In genomic region chr10:7234601-7235000, GRCm38 (mm10) we compare ENCODE assay signal across 14 mouse cellular contexts. TPM values are rescaled to one million over a fixed set of nuclear protein-coding genes. Genes with fewer than 3 reads are reported as not detected.
A peak's percentile ranks its signal among the peaks of the same experiment; 100 is the strongest.
DNase-seq lines count a peak whose midpoint lies in the region; ATAC-seq lines count a peak whose summit lies in the region.
"Had no signal": no experiment of that assay in that cellular context is flagged by ENCODE, and none has a peak within 500 bp of the region (broad histone marks: within the 10 kb centered on the region; RNA-seq: fewer than 3 reads in every experiment).

No protein-coding gene starts in this region.

- no peaks in the 10 kb centered on the region for H3K9me3 ChIP-seq in forebrain, embryonic 16.5 days (ENCODE audit: control insufficient read depth, low read length)
- H3K9me3 ChIP-seq in forebrain, embryonic 12.5 days = no peaks in the 10 kb centered on the region
- H3K9me3 ChIP-seq in kidney, embryonic 16.5 days (ENCODE audit: low read length) = no peaks in the 10 kb centered on the region
- H3K9me3 ChIP-seq in kidney, embryonic 15.5 days (replicated peaks) = no peaks in the 10 kb centered on the region

- no peak overlapping the region for H3K27ac ChIP-seq in forebrain, embryonic 16.5 days (ENCODE audit: low read length)
- no peak overlapping the region for H3K27ac ChIP-seq in forebrain, embryonic 12.5 days
- H3K27ac ChIP-seq in kidney, embryonic 16.5 days (ENCODE audit: low read length) = no peak overlapping the region
- H3K27ac ChIP-seq in kidney, embryonic 15.5 days = no peak overlapping the region
- H3K27ac ChIP-seq: kidney, postnatal 0 days; macrophage had no signal

- H3K36me3 ChIP-seq in forebrain, embryonic 16.5 days (ENCODE audit: control insufficient read depth, insufficient read depth) = no peaks in the 10 kb centered on the region
- H3K36me3 ChIP-seq in forebrain, embryonic 12.5 days (replicated peaks) = no peaks in the 10 kb centered on the region
- no peaks in the 10 kb centered on the region for H3K36me3 ChIP-seq in kidney, embryonic 16.5 days (ENCODE audit: insufficient read depth, low read length)
- no peaks in the 10 kb centered on the region for H3K36me3 ChIP-seq in kidney, embryonic 15.5 days

- H3K9ac ChIP-seq in forebrain, embryonic 16.5 days (replicated peaks; ENCODE audit: low read depth, low read length) = no peak overlapping the region
- no peak overlapping the region for H3K9ac ChIP-seq in forebrain, embryonic 12.5 days
- H3K9ac ChIP-seq in kidney, embryonic 16.5 days (replicated peaks; ENCODE audit: low read length) = no peak overlapping the region
- no peak overlapping the region for H3K9ac ChIP-seq in kidney, embryonic 15.5 days

- H3K4me3 ChIP-seq in forebrain, embryonic 16.5 days (replicated peaks; ENCODE audit: low read length) = no peak overlapping the region
- no peak overlapping the region for H3K4me3 ChIP-seq in forebrain, embryonic 12.5 days (replicated peaks)
- no peak overlapping the region for H3K4me3 ChIP-seq in kidney, embryonic 16.5 days (ENCODE audit: low read length)
- H3K4me3 ChIP-seq in kidney, embryonic 15.5 days (replicated peaks) = no peak overlapping the region

- H3K4me2 ChIP-seq in forebrain, embryonic 16.5 days (ENCODE audit: low read length) = no peak overlapping the region
- H3K4me2 ChIP-seq in forebrain, embryonic 12.5 days = no peak overlapping the region
- no peak overlapping the region for H3K4me2 ChIP-seq in kidney, embryonic 16.5 days (replicated peaks; ENCODE audit: low read depth, low read length)
- no peak overlapping the region for H3K4me2 ChIP-seq in kidney, embryonic 15.5 days
- H3K4me2 ChIP-seq: liver, embryonic 11.5 days had no signal

- ATAC-seq in forebrain, embryonic 16.5 days = peak; percentile 23; the same call in 1 of the 2 replicates
- no peak for ATAC-seq in forebrain, embryonic 12.5 days (ENCODE audit: low FRiP score)
- ATAC-seq in kidney, embryonic 16.5 days (ENCODE audit: low FRiP score, low TSS enrichment) = peak; percentile 71; the same call in 1 of the 2 replicates
- no peak for ATAC-seq in kidney, embryonic 15.5 days (replicated peaks; ENCODE audit: low FRiP score)
- no peak for ATAC-seq in granulocyte monocyte progenitor cell, adult 5-6 weeks (replicated peaks; ENCODE audit: poor library complexity, severe bottlenecking)
- ATAC-seq: activated CD4-positive, CD25-positive, alpha-beta regulatory T cell, adult 4 months had no signal

- H3K4me1 ChIP-seq in forebrain, embryonic 16.5 days (replicated peaks; ENCODE audit: control insufficient read depth, insufficient read depth, low read length) = no peaks in the 10 kb centered on the region; the same call in 1 of the 2 replicates
- H3K4me1 ChIP-seq in forebrain, embryonic 12.5 days = no peaks in the 10 kb centered on the region; the same call in 1 of the 2 replicates
- H3K4me1 ChIP-seq in kidney, embryonic 16.5 days (ENCODE audit: insufficient read depth, low read length) = peaks cover 3% of the 10 kb centered on the region; the same call in 1 of the 2 replicates
- H3K4me1 ChIP-seq in kidney, embryonic 15.5 days = no peaks in the 10 kb centered on the region

- no peaks in the 10 kb centered on the region for H3K27me3 ChIP-seq in forebrain, embryonic 16.5 days (replicated peaks; ENCODE audit: control insufficient read depth, insufficient read depth, low read length)
- no peaks in the 10 kb centered on the region for H3K27me3 ChIP-seq in forebrain, embryonic 12.5 days
- H3K27me3 ChIP-seq in kidney, embryonic 16.5 days (ENCODE audit: insufficient read depth, low read length) = no peaks in the 10 kb centered on the region
- H3K27me3 ChIP-seq in kidney, embryonic 15.5 days = no peaks in the 10 kb centered on the region

- 19% methylated on average over 3 of the region's 5 CpGs for WGBS in forebrain, embryonic 16.5 days
- 22% methylated on average over 3 of the region's 5 CpGs for WGBS in forebrain, embryonic 12.5 days
- WGBS in kidney, embryonic 16.5 days = 51% methylated on average over 3 of the region's 5 CpGs
- WGBS in kidney, embryonic 15.5 days = 37% methylated on average over 4 of the region's 5 CpGs

- DNase-seq in brain, adult 2 months (ENCODE audit: low read depth, low spot score) = peak; percentile 76
- DNase-seq in cerebellum, postnatal 36 days = peak; percentile 36 to 37
- DNase-seq in ovary, postnatal 14 days (ENCODE audit: low spot score) = no peak
- DNase-seq: gastrocnemius, postnatal 25 days had no signal

RNA-seq across cellular contexts. Expression of gene Cnksr3, which starts 22.6 kb away (rescaled TPM):
- polyA plus RNA-seq in forebrain, embryonic 16.5 days (2015; fragmentation: Nextera tagmentation; extraction: Ambion mirVana) = 2.0 and 3.4 TPM in 2 replicates
- 6.7 and 6.9 TPM in 2 replicates for polyA plus RNA-seq in forebrain, embryonic 12.5 days (2016; fragmentation: Nextera tagmentation; extraction: Ambion mirVana)
- 18.5 and 19.9 TPM in 2 replicates for polyA plus RNA-seq in kidney, embryonic 16.5 days (2015; fragmentation: Nextera tagmentation; extraction: Ambion mirVana)
- 17.1 and 18.7 TPM in 2 replicates for polyA plus RNA-seq in kidney, embryonic 15.5 days (2015; fragmentation: Nextera tagmentation; extraction: Ambion mirVana)
- 4.9 and 6.7 TPM in 2 replicates for total RNA-seq in granulocyte monocyte progenitor cell, adult 5-6 weeks (2014; fragmentation: Nextera tagmentation)
- 3.2 and 3.7 TPM in 2 replicates for total RNA-seq in granulocyte monocyte progenitor cell, adult 5-6 weeks (2017)
- total RNA-seq: MEL had no signal

Comparison
In these comparisons a context has a peak if more than half of its experiments do, and no peak if none do; other contexts are left out.
1. ATAC-seq: peak in forebrain, embryonic 16.5 days (single experiment) and kidney, embryonic 16.5 days (single experiment); none in forebrain, embryonic 12.5 days (single experiment), kidney, embryonic 15.5 days (single experiment) and granulocyte monocyte progenitor cell, adult 5-6 weeks (single experiment).